Mouse (Mus musculus) neural tube, embryonic 11.5 days (tissue): ENCODE measurements at regions not wholly inside any gene's neighbourhood (a gene's known extent, or its start where the extent isn't known, plus 50 kb on each side); places are given as distances from the start of the nearest gene placed in this dataset.

Source experiments
- ATAC-seq: fragments of 200-750 bp; cut with Nextera tagmentation; 2 replicates; pipeline ENCODE4 v1.8.0; 2017; ENCODE audit warnings: moderate number of reproducible peaks, mild to moderate bottlenecking, moderate TSS enrichment, moderate library complexity; ENCODE audit not compliant: insufficient read depth, low FRiP score, low TSS enrichment
- DNase-seq: peaks from one replicate; pipeline ENCODE4 v3.0.0-alpha.2; 2015; ENCODE audit warnings: low spot score
- H3K27ac ChIP-seq: fragments of 300-500 bp; sonication (generic); 2 replicates; pipeline ENCODE4 v1.5.1; 2014; ENCODE audit warnings: low read depth, mild to moderate bottlenecking, low read length
- H3K27me3 ChIP-seq: fragments of 300-500 bp; sonication (generic); 2 replicates; pipeline ENCODE4 v1.6.1; 2014; ENCODE audit warnings: mild to moderate bottlenecking, low read length, mixed read lengths; ENCODE audit not compliant: control insufficient read depth, insufficient read depth
- H3K36me3 ChIP-seq: fragments of 300-500 bp; sonication (generic); 2 replicates; pipeline ENCODE4 v1.6.1; 2014; ENCODE audit warnings: mild to moderate bottlenecking, low read length, moderate library complexity, mixed read lengths; ENCODE audit not compliant: control insufficient read depth, insufficient read depth
- H3K4me1 ChIP-seq: fragments of 300-500 bp; sonication (generic); 2 replicates; pipeline ENCODE4 v1.6.1; 2014; ENCODE audit warnings: low read length, mixed read lengths; ENCODE audit not compliant: control insufficient read depth, insufficient read depth
- H3K4me2 ChIP-seq: fragments of 300-500 bp; sonication (generic); 2 replicates; pipeline ENCODE4 v1.6.1; 2014; ENCODE audit warnings: low read depth, mild to moderate bottlenecking, moderate library complexity
- H3K4me3 ChIP-seq: fragments of 300-500 bp; sonication (generic); 2 replicates; pipeline ENCODE4 v1.5.1; 2014; ENCODE audit warnings: low read depth, low read length
- H3K9ac ChIP-seq: fragments of 300-500 bp; sonication (generic); 2 replicates; pipeline ENCODE4 v1.6.1; 2014; ENCODE audit warnings: mild to moderate bottlenecking, low read length
- H3K9me3 ChIP-seq: fragments of 300-500 bp; sonication (generic); 2 replicates; pipeline ENCODE4 v1.6.1; 2016; ENCODE audit warnings: low read length; ENCODE audit not compliant: control insufficient read depth
- WGBS: fragments of 180-500 bp; shearing (Covaris S2); extraction: QIAGEN DNeasy Blood & Tissue Kit; methylation state at CpG from one replicate; pipeline ENCODE4 v1.1.7; 2014; 5-methylcytosine and 5-hydroxymethylcytosine counted together

DNA sequence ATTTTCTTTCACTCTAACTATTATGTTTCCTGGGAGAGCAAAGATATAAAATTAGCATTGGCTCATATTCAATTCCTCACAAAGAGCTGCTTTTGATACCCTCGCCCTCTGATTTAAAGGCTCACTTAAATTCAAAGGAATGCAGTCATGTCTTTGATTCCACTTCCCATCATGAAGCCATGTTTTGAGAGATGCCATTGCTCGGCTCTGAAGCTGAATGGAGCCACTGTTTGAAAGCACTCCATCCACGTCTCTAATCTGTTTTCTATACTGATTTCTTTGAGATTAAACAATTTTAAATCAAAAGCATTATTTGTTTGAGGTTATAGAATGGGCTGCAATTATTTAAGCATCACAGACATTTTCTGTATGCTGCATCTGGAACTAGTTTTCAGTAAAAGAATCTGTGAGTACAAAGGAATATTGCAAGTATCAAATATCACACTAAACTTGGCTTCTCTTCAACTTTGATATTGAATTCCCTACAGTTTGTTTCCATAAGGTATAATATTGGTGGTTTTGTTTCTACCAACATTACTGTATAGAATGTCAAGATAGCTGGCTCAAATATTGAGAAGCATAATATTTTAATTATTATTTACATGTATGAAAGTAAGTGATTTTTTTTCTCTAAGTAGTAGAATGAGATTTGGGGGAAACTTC is 126.4 kb downstream of the Rpl10l start:
- H3K9me3 ChIP-seq: no peaks in the 10 kb centered on the region
- no peak overlapping the region for H3K9ac ChIP-seq
- no peak overlapping the region for H3K27ac ChIP-seq
- no peaks in the 10 kb centered on the region for H3K27me3 ChIP-seq
- no peaks in the 10 kb centered on the region for H3K36me3 ChIP-seq
- H3K4me1 ChIP-seq: no peaks in the 10 kb centered on the region
- DNase-seq (peak; percentile 14), ATAC-seq (no peak)
- no peak overlapping the region for H3K4me2 ChIP-seq
- no peak overlapping the region for H3K4me3 ChIP-seq
- WGBS: 53% methylated on average over 3 of the region's 3 CpGs

- Histone ChIP-seq H3K4me3 (no peak overlapping the region), H3K27ac (no peak overlapping the region), H3K9ac (no peak overlapping the region), H3K27me3 (no peaks in the 10 kb centered on the region), H3K4me1 (no peaks in the 10 kb centered on the region), H3K4me2 (no peak overlapping the region), H3K36me3 (no peaks in the 10 kb centered on the region), H3K9me3 (no peaks in the 10 kb centered on the region)
- ATAC-seq (no peak), DNase-seq (no peak)
- 91% methylated on average over 3 of the region's 3 CpGs for WGBS
Observed at GRCm38 (mm10) chr12:66156980-66157629, 127.1 kb downstream of the Rpl10l start.

GRCm38 (mm10) chr12:66130909-66131308 is 153.3 kb downstream of the Rpl10l start:
- no peak overlapping the region for H3K4me3 ChIP-seq
- H3K4me2 ChIP-seq: no peak overlapping the region
- no peaks in the 10 kb centered on the region for H3K36me3 ChIP-seq
- no peak overlapping the region for H3K27ac ChIP-seq
- H3K27me3 ChIP-seq: no peaks in the 10 kb centered on the region
- no peaks in the 10 kb centered on the region for H3K9me3 ChIP-seq
- H3K4me1 ChIP-seq: no peaks in the 10 kb centered on the region
- ATAC-seq: peak; percentile 53; the same call in 1 of the 2 replicates
- WGBS: 48% methylated on average over 1 of the region's 1 CpGs
- H3K9ac ChIP-seq: no peak overlapping the region
- DNase-seq: no peak

- 19% methylated on average over 1 of the region's 1 CpGs for WGBS
- Histone ChIP-seq H3K9me3 (no peaks in the 10 kb centered on the region), H3K27ac (no peak overlapping the region), H3K4me3 (no peak overlapping the region), H3K4me1 (no peaks in the 10 kb centered on the region), H3K9ac (no peak overlapping the region), H3K36me3 (no peaks in the 10 kb centered on the region), H3K27me3 (no peaks in the 10 kb centered on the region), H3K4me2 (no peak overlapping the region)
- DNase-seq: no peak
- ATAC-seq: no peak
Observed at GRCm38 (mm10) chr12:66119565-66119964, 164.6 kb downstream of the Rpl10l start.

DNA sequence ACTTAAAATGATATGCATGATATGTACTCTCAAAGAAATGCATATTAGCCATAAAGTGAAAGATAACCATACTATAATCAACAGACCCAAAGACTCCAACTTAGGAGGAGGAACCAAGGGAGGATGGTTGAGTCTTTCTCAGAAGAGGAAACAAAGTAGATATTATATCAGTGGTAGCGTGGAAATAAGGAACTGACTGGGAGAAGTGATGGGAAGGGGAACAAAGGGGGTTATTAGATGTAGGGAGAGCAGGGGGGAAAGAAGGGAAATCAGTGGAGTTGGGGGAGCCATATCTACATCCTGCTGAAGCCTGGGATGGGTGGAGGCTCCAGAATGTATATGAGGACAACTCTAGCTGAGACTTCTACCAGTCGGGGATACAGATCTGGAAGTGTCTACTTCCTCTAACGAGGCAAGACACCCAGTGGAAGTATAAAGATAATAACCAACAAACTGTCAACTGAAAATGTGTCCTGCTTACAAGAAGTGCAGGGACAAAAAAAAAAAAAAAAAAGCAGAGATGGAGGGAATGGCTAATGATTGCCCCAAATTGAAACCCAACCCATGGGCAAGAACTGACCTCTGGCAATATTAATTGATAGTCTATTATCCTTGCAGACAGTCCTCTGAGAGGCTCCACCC is 193.3 kb downstream of the Rpl10l start:
- 88% methylated on average over 3 of the region's 3 CpGs for WGBS
- ATAC-seq (no peak), DNase-seq (no peak)
- Histone ChIP-seq H3K4me1 (no peaks in the 10 kb centered on the region), H3K9ac (no peak overlapping the region), H3K9me3 (no peaks in the 10 kb centered on the region), H3K27ac (no peak overlapping the region), H3K4me2 (no peak overlapping the region), H3K4me3 (no peak overlapping the region), H3K27me3 (no peaks in the 10 kb centered on the region), H3K36me3 (no peaks in the 10 kb centered on the region)

DNA sequence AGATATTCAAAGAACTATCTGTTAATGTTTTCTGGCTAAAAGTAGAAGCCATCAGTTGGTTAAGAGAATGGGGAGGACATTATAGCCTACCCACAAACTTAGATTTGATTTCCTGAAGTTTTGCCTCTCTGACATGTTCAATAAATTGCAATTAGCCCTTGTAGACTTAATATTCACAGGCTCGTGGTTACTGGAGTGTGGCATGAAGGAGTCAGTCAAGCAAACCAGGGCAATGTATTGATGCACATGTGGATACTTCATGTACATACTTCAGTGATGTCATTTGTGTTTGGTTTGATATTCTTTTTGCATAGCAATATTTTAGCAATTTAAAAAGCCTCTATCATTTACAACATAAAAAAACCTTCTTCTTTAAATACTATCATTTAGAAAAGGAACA is 223.9 kb downstream of the Rpl10l start:
- Histone ChIP-seq H3K9ac (no peak overlapping the region), H3K27ac (no peak overlapping the region), H3K4me3 (no peak overlapping the region), H3K9me3 (no peaks in the 10 kb centered on the region), H3K27me3 (no peaks in the 10 kb centered on the region), H3K36me3 (no peaks in the 10 kb centered on the region), H3K4me1 (no peaks in the 10 kb centered on the region), H3K4me2 (no peak overlapping the region)
- ATAC-seq (no peak), DNase-seq (no peak)
- WGBS: 63% methylated on average over 1 of the region's 1 CpGs

- ATAC-seq (no peak), DNase-seq (no peak)
- H3K9ac ChIP-seq: no peak overlapping the region
- H3K4me1 ChIP-seq: no peaks in the 10 kb centered on the region
- H3K36me3 ChIP-seq: no peaks in the 10 kb centered on the region
- H3K27me3 ChIP-seq: no peaks in the 10 kb centered on the region
- no peaks in the 10 kb centered on the region for H3K9me3 ChIP-seq
- no peak overlapping the region for H3K4me2 ChIP-seq
- 78% methylated on average over 2 of the region's 2 CpGs for WGBS
- H3K27ac ChIP-seq: no peak overlapping the region
- no peak overlapping the region for H3K4me3 ChIP-seq
Observed at GRCm38 (mm10) chr12:66055206-66055605, 229.0 kb downstream of the Rpl10l start.

DNA sequence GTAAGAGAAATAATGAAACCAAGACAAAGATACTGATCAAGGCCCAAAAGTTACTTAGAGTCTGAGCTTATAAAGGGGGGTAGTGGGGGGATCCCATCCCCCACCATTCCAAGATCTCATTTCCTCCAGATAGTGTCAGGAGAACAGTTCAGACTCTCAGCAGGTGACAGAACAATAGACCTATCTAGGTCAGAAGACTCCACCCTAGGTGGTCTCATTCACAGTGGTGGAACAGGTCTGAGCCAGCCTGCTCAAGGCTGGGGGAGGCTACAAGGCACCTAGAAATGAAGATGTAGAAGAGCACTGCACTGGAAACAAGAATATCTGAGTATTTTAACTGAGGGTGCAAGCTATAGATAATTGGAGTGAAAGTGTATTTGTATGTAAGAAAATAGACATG is 235.3 kb downstream of the Rpl10l start:
- ATAC-seq: no peak

DNA sequence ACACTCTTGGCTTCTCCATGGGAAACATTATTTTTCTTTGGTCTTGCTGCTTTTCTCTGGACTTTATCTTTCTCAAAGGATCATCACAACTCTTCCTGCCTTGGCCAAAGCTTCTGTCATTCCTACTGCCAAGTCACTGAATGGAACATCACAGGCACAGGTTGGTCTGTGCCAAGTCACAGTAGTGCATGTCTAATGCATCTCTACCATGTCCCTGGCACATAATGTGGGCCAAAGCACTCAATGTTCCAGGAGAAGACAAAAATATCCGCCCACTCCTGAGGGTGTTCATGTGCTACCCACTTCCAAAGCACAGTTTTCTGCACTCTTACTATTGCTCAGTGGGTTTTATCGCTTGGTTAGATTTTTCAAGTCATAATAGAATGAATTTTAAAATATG is 247.9 kb downstream of the Rpl10l start:
- no peak overlapping the region for H3K4me3 ChIP-seq
- no peaks in the 10 kb centered on the region for H3K36me3 ChIP-seq
- H3K27me3 ChIP-seq: no peaks in the 10 kb centered on the region
- no peaks in the 10 kb centered on the region for H3K4me1 ChIP-seq
- H3K27ac ChIP-seq: no peak overlapping the region
- no peaks in the 10 kb centered on the region for H3K9me3 ChIP-seq
- no peak overlapping the region for H3K4me2 ChIP-seq
- no peak for ATAC-seq
- no peak for DNase-seq
- 82% methylated on average over 2 of the region's 2 CpGs for WGBS
- no peak overlapping the region for H3K9ac ChIP-seq

More for the DNA sequence above, 235.3 kb downstream of the Rpl10l start:
- no peaks in the 10 kb centered on the region for H3K27me3 ChIP-seq
- H3K4me3 ChIP-seq: no peak overlapping the region
- H3K36me3 ChIP-seq: no peaks in the 10 kb centered on the region
- no peak overlapping the region for H3K4me2 ChIP-seq
- no peaks in the 10 kb centered on the region for H3K9me3 ChIP-seq
- no peaks in the 10 kb centered on the region for H3K4me1 ChIP-seq
- H3K9ac ChIP-seq: no peak overlapping the region
- no peak for DNase-seq
- H3K27ac ChIP-seq: no peak overlapping the region
